Mouse (Mus musculus) hindbrain, postnatal 0 days (tissue): ENCODE data around the gene Uxs1. TPM values are rescaled to one million over a fixed set of nuclear protein-coding genes. Genes with fewer than 3 reads are reported as not detected.

Experiments used
- ATAC-seq: fragments of 200-750 bp; cut with Nextera tagmentation; 2 replicates; pipeline ENCODE4 v1.8.0; 2017; ENCODE audit warnings: mild to moderate bottlenecking, moderate TSS enrichment, moderate library complexity
- DNase-seq: peaks from one replicate; pipeline ENCODE4 v3.0.0-alpha.2; 2015; ENCODE audit warnings: low spot score
- H3K27ac ChIP-seq: fragments of 300-500 bp; sonication (generic); 2 replicates; pipeline ENCODE4 v1.5.1; 2014; ENCODE audit warnings: mild to moderate bottlenecking
- H3K27me3 ChIP-seq: fragments of 300-500 bp; sonication (generic); 2 replicates; pipeline ENCODE4 v1.6.1; 2014; ENCODE audit warnings: low read length, mixed read lengths; ENCODE audit not compliant: insufficient read depth
- H3K36me3 ChIP-seq: fragments of 300-500 bp; sonication (generic); 2 replicates; pipeline ENCODE4 v1.6.1; 2014; ENCODE audit warnings: low read length, mixed read lengths; ENCODE audit not compliant: insufficient read depth
- H3K4me1 ChIP-seq: fragments of 300-500 bp; sonication (generic); 2 replicates; pipeline ENCODE4 v1.6.1; 2014; ENCODE audit warnings: antibody characterized with exemption, low read length, mixed read lengths; ENCODE audit not compliant: insufficient read depth
- H3K4me2 ChIP-seq: fragments of 300-500 bp; sonication (generic); 2 replicates; pipeline ENCODE4 v1.6.1; 2014; ENCODE audit warnings: low read depth, mild to moderate bottlenecking, low read length, moderate library complexity, mixed read lengths
- H3K4me3 ChIP-seq: fragments of 300-500 bp; sonication (generic); 2 replicates; pipeline ENCODE4 v1.5.1; 2014; ENCODE audit warnings: low read length
- H3K9ac ChIP-seq: fragments of 300-500 bp; sonication (generic); replicated peaks from 2 replicates; pipeline ENCODE4 v1.6.1; 2014; ENCODE audit warnings: mild to moderate bottlenecking, low read length, moderate library complexity, mixed read lengths
- H3K9me3 ChIP-seq: fragments of 300-500 bp; sonication (generic); 2 replicates; pipeline ENCODE4 v1.6.1; 2016; ENCODE audit warnings: low read length, mixed read lengths
- CTCF ChIP-seq: IDR thresholded peaks from 2 replicates; pipeline ENCODE4 v1.5.1; 2016; ENCODE audit warnings: antibody characterized with exemption, control low read depth, low read depth
- WGBS: fragments of 180-500 bp; shearing (Covaris S2); extraction: QIAGEN DNeasy Blood & Tissue Kit; methylation state at CpG from one replicate; pipeline ENCODE4 v1.1.7; 2014; 5-methylcytosine and 5-hydroxymethylcytosine counted together
- polyA plus RNA-seq: library from polyadenylated mRNA; unstranded; fragments of >200 nt; fragmentation: Nextera tagmentation; extraction: Ambion mirVana; gene quantifications from 2 replicates; pipeline ENCODE4 v1.2.1, GENCODE M21; 2015
- total RNA-seq: library from RNA; depleted of rRNA; stranded (reverse); fragments of >200 nt; gene quantifications from 2 replicates; pipeline ENCODE4 v1.2.3, GENCODE M21; 2014; rRNA removed

Gene Uxs1
- total RNA-seq (8.8 and 17.4 TPM in 2 replicates), polyA plus RNA-seq (20.6 and 22.3 TPM in 2 replicates)

DNA sequence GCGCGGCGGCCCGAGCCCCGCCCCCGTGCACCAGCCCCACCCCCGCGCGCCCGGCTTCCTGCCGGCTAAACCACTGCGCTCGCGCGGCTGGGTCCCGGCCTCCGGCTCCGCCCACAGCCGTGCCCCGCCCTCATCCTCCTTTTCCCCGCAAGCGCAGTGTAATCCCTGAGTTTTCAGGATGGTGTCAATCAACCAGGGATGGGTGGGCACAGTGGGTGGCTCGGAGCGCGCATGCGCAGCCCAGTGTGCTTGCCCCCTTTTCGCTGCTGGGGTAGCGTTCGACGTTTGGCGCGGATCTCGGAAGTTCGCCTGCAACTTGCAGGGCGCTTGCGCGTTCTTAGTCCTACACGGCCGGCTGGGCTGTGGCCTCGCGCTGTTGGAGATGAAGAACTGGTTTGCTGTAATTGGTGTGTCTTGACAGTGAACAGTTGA is at the start of gene Uxs1:
Gene Uxs1 (minus strand): TSS at position 38 of the 432 bp plus-strand sequence.
- H3K4me2 ChIP-seq: peak within 1 kb of the TSS; percentile 82
- H3K36me3 ChIP-seq: no peaks in the 10 kb centered on the region
- H3K4me1 ChIP-seq: peaks cover 12% of the 10 kb centered on the region
- DNase-seq (peak; percentile 99), ATAC-seq (peak; percentile 99)
- under 1% methylated on average over 41 of the region's 41 CpGs for WGBS
- H3K27ac ChIP-seq: peak within 1 kb of the TSS; percentile 91
- peak within 1 kb of the TSS; percentile 73 for H3K9ac ChIP-seq
- TF ChIP-seq CTCF: no peak
- H3K27me3 ChIP-seq: no peaks in the 10 kb centered on the region
- no peaks in the 10 kb centered on the region for H3K9me3 ChIP-seq
- peak within 1 kb of the TSS; percentile 73 for H3K4me3 ChIP-seq

DNA sequence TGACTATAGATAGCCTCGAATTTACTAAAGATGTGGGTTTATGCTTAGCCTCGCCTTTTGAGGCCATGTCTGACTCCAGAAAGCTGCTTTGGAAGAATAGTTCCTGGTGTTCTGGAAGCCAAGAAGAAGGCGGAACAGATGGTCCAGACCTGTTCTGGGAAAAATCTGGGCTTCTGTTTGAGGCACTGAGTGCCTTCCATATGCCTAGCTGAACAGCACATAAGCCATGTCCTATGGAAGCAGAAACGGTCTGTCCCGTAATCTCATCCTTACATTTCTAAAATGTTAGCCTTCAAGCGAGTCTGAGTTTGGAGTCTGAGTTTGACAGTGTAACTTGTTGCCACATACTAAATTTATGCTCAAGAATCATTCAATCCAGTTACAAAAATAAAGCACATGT is 49.6 kb upstream of the Uxs1 start:
- Histone ChIP-seq H3K9ac (no peak overlapping the region), H3K27me3 (no peaks in the 10 kb centered on the region), H3K4me3 (no peak overlapping the region), H3K27ac (no peak overlapping the region), H3K4me1 (no peaks in the 10 kb centered on the region), H3K4me2 (no peak overlapping the region), H3K36me3 (no peaks in the 10 kb centered on the region), H3K9me3 (no peaks in the 10 kb centered on the region)
- no peak for TF ChIP-seq CTCF
- WGBS: 85% methylated on average over 6 of the region's 6 CpGs
- no peak for ATAC-seq
- no peak for DNase-seq

DNA sequence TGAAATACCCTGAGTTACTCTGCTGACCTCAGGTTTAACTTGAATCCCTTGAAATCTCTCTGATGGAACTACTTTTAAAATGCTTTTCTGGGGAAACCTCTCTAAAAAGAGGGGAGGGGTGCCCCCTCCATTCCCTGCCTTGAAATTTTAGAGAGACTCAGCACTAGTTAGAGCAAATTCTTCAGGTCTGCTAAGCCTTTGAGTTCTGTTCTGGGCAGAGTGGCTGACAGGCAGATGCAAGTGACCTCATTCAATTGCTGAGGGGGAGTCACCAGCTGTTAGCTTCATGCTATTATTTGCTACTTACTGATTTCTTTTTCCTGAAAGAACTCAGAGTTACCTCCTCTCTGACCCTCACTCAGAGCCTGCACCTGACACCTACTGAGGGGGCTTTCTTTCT is 43.5 kb upstream of the Uxs1 start:
- Histone ChIP-seq H3K9me3 (no peaks in the 10 kb centered on the region), H3K27ac (no peak overlapping the region), H3K27me3 (no peaks in the 10 kb centered on the region), H3K36me3 (no peaks in the 10 kb centered on the region), H3K9ac (no peak overlapping the region), H3K4me2 (no peak overlapping the region), H3K4me3 (no peak overlapping the region), H3K4me1 (no peaks in the 10 kb centered on the region)
- ATAC-seq: no peak
- no peak for TF ChIP-seq CTCF
- no peak for DNase-seq

DNA sequence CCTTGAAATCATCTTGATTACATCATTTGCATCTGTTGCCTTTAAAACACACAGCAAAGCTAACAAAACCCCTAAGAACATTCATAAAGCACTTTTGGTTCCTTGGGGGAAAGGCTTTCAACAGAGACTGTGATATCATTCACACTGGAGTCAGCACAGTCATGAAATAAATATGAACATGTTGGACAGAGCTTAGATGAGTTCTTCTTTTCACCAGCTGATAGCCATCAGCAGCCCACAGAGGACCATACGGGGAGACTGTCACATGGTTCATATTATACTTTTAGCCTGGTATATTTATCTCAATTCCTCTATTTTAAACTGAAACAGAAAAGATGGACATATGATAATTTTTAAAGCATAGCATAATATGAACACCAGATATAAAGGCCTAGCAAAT is 40.9 kb upstream of the Uxs1 start:
- Histone ChIP-seq H3K27me3 (no peaks in the 10 kb centered on the region), H3K36me3 (no peaks in the 10 kb centered on the region), H3K9ac (no peak overlapping the region), H3K4me2 (no peak overlapping the region), H3K4me1 (no peaks in the 10 kb centered on the region), H3K4me3 (no peak overlapping the region), H3K9me3 (no peaks in the 10 kb centered on the region), H3K27ac (no peak overlapping the region)
- 83% methylated on average over 1 of the region's 1 CpGs for WGBS
- TF ChIP-seq CTCF: no peak
- ATAC-seq (no peak), DNase-seq (no peak)

DNA sequence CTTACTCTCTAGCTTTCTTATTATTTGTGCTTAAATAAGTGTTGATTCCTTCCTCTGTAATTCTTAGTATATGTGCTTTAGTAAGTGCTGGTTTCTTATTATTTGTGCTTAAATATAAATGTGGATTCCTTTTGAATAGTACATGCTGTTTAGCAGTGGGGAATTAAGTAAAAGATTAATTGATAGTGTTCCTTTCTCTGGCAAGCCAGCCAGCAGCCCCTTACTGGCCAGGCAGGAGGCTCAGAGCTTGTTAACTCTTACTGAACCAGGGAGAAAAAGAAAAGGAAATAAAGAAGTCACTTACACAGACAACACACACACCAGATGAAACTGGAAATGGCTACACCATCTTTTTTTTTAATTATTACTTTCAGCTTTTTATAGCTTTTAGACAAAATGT is 37.2 kb upstream of the Uxs1 start:
- no peak overlapping the region for H3K4me3 ChIP-seq
- no peak overlapping the region for H3K4me2 ChIP-seq
- H3K36me3 ChIP-seq: no peaks in the 10 kb centered on the region
- no peaks in the 10 kb centered on the region for H3K27me3 ChIP-seq
- no peaks in the 10 kb centered on the region for H3K9me3 ChIP-seq
- H3K9ac ChIP-seq: no peak overlapping the region
- no peak overlapping the region for H3K27ac ChIP-seq
- no peak for TF ChIP-seq CTCF
- ATAC-seq: no peak
- DNase-seq: no peak
- no peaks in the 10 kb centered on the region for H3K4me1 ChIP-seq

DNA sequence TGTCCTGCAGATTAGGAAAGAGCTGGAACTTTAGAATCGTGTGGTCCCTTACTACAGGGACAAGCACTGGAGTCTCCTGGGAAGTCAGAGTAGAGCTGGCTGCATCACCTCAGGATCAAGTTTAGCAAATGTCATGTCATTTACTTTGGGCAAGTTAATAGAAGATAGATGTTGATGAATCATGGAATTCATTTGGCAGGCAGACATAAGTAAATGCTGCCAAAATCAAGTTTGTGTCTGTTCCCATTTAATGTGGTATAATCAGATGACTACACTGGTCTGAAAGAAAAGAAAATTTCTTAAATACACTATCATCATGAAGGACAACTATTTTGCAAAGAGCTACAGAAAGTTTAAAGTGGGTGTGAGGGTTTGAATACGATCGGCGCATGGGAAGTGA is 35.0 kb upstream of the Uxs1 start:
- DNase-seq (no peak), ATAC-seq (no peak)
- H3K9me3 ChIP-seq: no peaks in the 10 kb centered on the region
- H3K27ac ChIP-seq: no peak overlapping the region
- no peak overlapping the region for H3K4me2 ChIP-seq
- H3K4me3 ChIP-seq: no peak overlapping the region
- WGBS: 94% methylated on average over 4 of the region's 4 CpGs
- H3K36me3 ChIP-seq: no peaks in the 10 kb centered on the region
- no peaks in the 10 kb centered on the region for H3K27me3 ChIP-seq
- H3K4me1 ChIP-seq: no peaks in the 10 kb centered on the region
- no peak for TF ChIP-seq CTCF
- no peak overlapping the region for H3K9ac ChIP-seq

DNA sequence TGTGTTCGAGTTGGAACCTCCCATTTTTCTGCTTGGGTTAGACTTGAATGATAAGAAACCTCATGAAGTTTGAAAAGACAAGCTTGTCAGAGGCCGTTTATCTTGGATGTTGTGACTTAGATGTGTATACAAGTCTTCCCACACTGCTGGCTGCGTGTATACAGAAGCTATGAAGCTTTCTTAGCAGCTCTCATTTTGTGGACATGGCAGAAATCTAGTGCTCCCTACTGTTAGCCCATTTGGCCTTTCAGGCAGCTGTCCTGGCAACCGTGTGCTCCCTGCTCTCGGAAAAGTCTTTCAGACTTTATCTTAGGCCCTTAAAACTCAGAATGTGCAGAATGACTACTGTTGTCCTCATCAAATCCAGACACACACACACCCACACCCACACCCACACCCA is 31.4 kb upstream of the Uxs1 start:
- Histone ChIP-seq H3K4me3 (no peak overlapping the region), H3K4me1 (no peaks in the 10 kb centered on the region), H3K27me3 (no peaks in the 10 kb centered on the region), H3K27ac (no peak overlapping the region), H3K9me3 (no peaks in the 10 kb centered on the region), H3K36me3 (no peaks in the 10 kb centered on the region), H3K4me2 (no peak overlapping the region), H3K9ac (no peak overlapping the region)
- WGBS: 66% methylated on average over 5 of the region's 5 CpGs
- no peak for ATAC-seq
- DNase-seq: no peak
- TF ChIP-seq CTCF: no peak

DNA sequence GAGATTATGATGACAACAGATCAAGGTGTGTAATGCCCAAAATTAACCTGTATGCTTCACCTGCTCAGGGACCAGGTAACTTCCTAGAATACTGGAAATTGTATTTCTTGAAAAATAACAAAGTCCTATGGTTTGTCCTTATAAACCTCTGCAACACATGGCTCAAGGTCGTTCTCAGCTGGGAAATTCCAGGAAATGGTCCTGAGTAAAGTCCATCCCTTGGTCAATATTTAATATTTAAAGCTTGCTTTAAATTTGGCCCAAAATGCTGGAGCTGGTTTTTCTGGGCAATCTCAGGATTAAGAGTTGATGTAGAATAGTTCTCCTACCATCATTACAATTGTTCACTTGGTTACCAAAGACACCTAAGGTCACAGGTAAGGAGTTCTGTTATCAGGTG is 30.1 kb upstream of the Uxs1 start:
- Histone ChIP-seq H3K27ac (no peak overlapping the region), H3K36me3 (no peaks in the 10 kb centered on the region), H3K4me2 (no peak overlapping the region), H3K27me3 (no peaks in the 10 kb centered on the region), H3K9me3 (no peaks in the 10 kb centered on the region), H3K4me3 (no peak overlapping the region), H3K9ac (no peak overlapping the region), H3K4me1 (no peaks in the 10 kb centered on the region)
- DNase-seq (no peak), ATAC-seq (no peak)
- 85% methylated on average over 1 of the region's 1 CpGs for WGBS
- no peak for TF ChIP-seq CTCF
